8 mouse cellular contexts compared by ENCODE assay signal in the genomic region with DNA sequence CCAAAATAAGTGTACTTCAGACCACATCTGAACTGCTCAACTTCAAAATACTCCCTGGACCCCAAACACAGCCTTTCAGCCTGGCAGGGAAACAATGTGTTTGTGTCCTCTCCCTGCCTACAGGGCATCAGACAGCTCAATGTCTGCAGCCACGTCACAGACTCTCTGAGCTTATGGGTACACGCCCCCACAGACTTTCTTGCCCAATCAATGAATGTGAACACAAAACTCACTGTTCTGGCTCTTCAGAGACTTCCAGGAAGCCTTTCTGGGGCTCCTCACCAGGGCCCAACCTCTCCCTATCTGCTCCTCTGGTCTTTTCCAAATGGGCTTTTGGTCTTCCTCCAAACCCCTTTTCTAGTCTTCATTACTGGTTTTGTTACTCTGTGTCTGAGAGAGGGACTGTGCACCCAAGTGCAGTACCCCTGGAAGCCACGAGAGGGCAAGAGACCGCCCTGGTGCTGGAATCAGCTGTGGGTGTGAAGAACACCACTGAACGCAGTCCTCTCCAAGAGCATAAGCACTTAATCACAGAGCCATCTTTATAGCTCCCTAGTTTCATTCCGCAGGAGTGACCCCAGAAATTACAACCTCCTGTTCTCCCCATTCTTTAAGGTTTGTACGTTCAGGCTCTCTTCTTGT. TPM values are rescaled to one million over a fixed set of nuclear protein-coding genes. Genes with fewer than 3 reads are reported as not detected.
DNase-seq lines count a peak whose midpoint lies in the region; TF ChIP-seq lines count a peak whose summit lies in the region.

No protein-coding gene starts in this region.

- DNase-seq in adrenal gland, adult (ENCODE audit: inconsistent age in 2 of 2, low spot score in 1 of 2) = peak; percentile 63 to 83
- DNase-seq in adrenal gland, postnatal 4 days (ENCODE audit: low spot score in 2 of 2) = no peak
- DNase-seq in left cerebral cortex, adult 2 months (ENCODE audit: extremely low spot score in 1 of 2, low spot score in 2 of 2) = no peak
- DNase-seq in left cerebral cortex, adult 8-10 months (ENCODE audit: low spot score in 2 of 2) = no peak
- DNase-seq in cerebellum, postnatal 4 days (ENCODE audit: low spot score in 2 of 2) = peak; percentile 36 to 65
- DNase-seq in kidney, postnatal 14 days = peak; percentile 62
- DNase-seq in mesoderm, embryonic 11.5 days (ENCODE audit: low read depth, low spot score) = peak; percentile 59
- no peak for DNase-seq in Muller cell, postnatal 12 days (ENCODE audit: inconsistent ontology term)

- intact Hi-C loops in left cerebral cortex, adult 2 months (cut with DNase I) = no loop called here

- no peak overlapping the region for H3K4me3 ChIP-seq in left cerebral cortex, adult 2 months

- no peak overlapping the region for H3K27ac ChIP-seq in left cerebral cortex, adult 2 months

- TF ChIP-seq CTCF in left cerebral cortex, adult 2 months (IDR thresholded peaks at IDR 0.05) = peak; percentile 66

RNA-seq across cellular contexts. Expression of a gene that starts 14.8 kb away (rescaled TPM):
- total RNA-seq in adrenal gland, postnatal 4 days (2021) = 10 to 100 TPM; 76.4 to 85.1 TPM
- total RNA-seq in left cerebral cortex, adult 2 months (2021) = 10 to 100 TPM; 70.0 to 73.4 TPM
- total RNA-seq in left cerebral cortex, adult 8-10 months (2022) = 10 to 100 TPM; 68.5 to 73.4 (median 71.5) TPM

RNA-seq across cellular contexts. Expression of a gene that starts 20.1 kb away (rescaled TPM):
- total RNA-seq in adrenal gland, postnatal 4 days (2021) = 10 to 100 TPM; 58.9 to 59.7 TPM
- total RNA-seq in left cerebral cortex, adult 2 months (2021) = 10 to 100 TPM; 11.8 to 12.2 TPM
- 10 to 100 TPM; 13.7 to 18.8 (median 14.7) TPM for total RNA-seq in left cerebral cortex, adult 8-10 months (2022)

RNA-seq across cellular contexts. Expression of a gene that starts 21.7 kb away (rescaled TPM):
- total RNA-seq in adrenal gland, postnatal 4 days (2021) = 100 to 1,000 TPM; 114 TPM
- 100 to 1,000 TPM; 170 to 181 TPM for total RNA-seq in left cerebral cortex, adult 2 months (2021)
- total RNA-seq in left cerebral cortex, adult 8-10 months (2022) = 100 to 1,000 TPM; 164 to 171 (median 170) TPM

RNA-seq across cellular contexts. Expression of a gene that starts 24.4 kb away (rescaled TPM):
- total RNA-seq in adrenal gland, postnatal 4 days (2021) = 10 to 100 TPM; 61.1 to 71.2 TPM
- 10 to 100 TPM; 53.6 to 55.6 TPM for total RNA-seq in left cerebral cortex, adult 2 months (2021)
- 10 to 100 TPM; 50.2 to 61.0 (median 57.9) TPM for total RNA-seq in left cerebral cortex, adult 8-10 months (2022)

RNA-seq across cellular contexts. Expression of a gene that starts 24.6 kb away (rescaled TPM):
- 10 to 100 TPM; 17.9 to 18.6 TPM for total RNA-seq in adrenal gland, postnatal 4 days (2021)
- 10 to 100 TPM in 1 of 2 experiments, 1 to 10 TPM in 1; 9.0 to 10.4 TPM for total RNA-seq in left cerebral cortex, adult 2 months (2021)
- 10 to 100 TPM in 1 of 4 experiments, 1 to 10 TPM in 3; 6.7 to 11.5 (median 8.2) TPM for total RNA-seq in left cerebral cortex, adult 8-10 months (2022)

Comparison
In these comparisons a context has a peak if more than half of its experiments do, and no peak if none do; other contexts are left out.
1. DNase-seq: peak in adrenal gland, adult (2 of 2), cerebellum, postnatal 4 days (2 of 2), kidney, postnatal 14 days (single experiment) and mesoderm, embryonic 11.5 days (single experiment); none in adrenal gland, postnatal 4 days (0 of 2), left cerebral cortex, adult 2 months (0 of 2), left cerebral cortex, adult 8-10 months (0 of 2) and Muller cell, postnatal 12 days (single experiment).